Mouse (Mus musculus) olfactory bulb, adult 2 months (tissue): ENCODE results near the gene Fam49a.

Experiments used
- CTCF ChIP-seq: fragments of 200-500 bp; IDR thresholded peaks from 2 replicates; pipeline ENCODE4 v1.5.1; 2012; ENCODE audit warnings: low read depth, mild to moderate bottlenecking, low read length, moderate library complexity; ENCODE audit not compliant: insufficient read depth
- POLR2A ChIP-seq: fragments of 200-500 bp; IDR thresholded peaks from 2 replicates; pipeline ENCODE4 v1.6.1; 2012; ENCODE audit warnings: mild to moderate bottlenecking, low read depth, low read length, moderate library complexity; ENCODE audit not compliant: insufficient read depth

DNA sequence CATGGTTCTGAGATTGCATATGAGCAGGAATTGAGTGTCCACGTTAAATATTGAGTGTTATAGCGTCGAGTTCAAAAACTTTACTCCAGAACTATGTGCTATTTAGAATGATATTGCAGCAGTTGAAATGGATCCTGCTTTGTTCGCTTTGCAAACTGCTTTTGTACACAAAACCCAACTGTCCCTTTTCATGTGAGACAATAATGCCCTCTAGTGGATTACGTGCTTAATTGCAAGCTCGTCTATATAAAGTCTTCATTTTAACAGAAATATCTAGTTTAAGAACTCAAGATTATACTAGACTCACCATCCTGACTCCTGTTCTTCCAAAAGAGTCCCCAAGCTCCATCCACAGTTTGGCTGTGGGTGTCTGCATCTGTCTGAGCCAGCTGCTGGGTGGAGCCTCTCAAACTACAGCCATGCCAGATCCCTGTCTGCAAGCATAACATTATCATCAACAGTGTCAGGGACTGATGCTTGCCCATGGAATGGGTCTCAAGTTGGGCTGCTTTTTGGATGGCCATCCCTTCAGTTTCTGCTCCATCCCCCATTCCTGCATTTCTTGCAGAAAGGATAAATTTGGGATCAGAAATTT, 56.3 kb downstream of the Fam49a start:
- TF ChIP-seq POLR2A (no peak), CTCF (no peak)
